ENCODE assay signal across 10 mouse cellular contexts in the genomic region with DNA sequence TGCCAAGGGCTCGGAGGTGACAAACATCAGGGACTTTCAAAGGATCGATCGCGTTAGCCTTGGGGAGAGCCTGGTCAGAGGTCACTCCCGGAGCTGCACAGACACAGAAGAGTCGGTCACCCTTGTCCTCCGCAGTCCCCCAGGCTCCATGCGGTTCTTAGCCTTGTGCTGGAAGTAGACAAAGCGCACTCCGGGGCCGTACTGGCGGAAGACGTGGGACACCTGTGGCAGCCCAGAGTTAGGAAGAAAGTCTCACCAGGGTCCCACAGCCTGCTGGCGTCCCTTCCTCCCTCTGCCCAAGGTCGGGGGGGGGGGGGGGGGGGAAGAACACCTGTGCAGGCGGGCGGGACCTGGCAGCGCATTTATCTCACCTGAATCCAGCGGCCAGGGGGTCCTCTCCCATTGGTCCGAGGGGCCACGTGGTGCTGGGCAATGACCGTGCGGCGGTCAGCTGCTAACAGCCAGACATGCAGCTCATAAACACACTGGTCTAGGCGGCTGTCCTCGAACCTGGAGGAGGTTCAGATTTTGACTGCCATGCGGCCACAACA. TPM values are rescaled to one million over a fixed set of nuclear protein-coding genes. Genes with fewer than 3 reads are reported as not detected.
DNase-seq lines count a peak whose midpoint lies in the region; ATAC-seq and TF ChIP-seq lines count a peak whose summit lies in the region.
"Had no signal": no experiment of that assay in that cellular context is flagged by ENCODE, and none has a peak within 500 bp of the region (broad histone marks: within the 10 kb centered on the region; RNA-seq: fewer than 3 reads in every experiment).

No protein-coding gene starts in this region.

- peak overlapping the region; percentile 51 for H3K4me2 ChIP-seq in heart, embryonic 16.5 days (ENCODE audit: low read depth, low read length)
- H3K4me2 ChIP-seq in hindbrain, embryonic 11.5 days (replicated peaks; ENCODE audit: low read depth, low read length) = peak overlapping the region; percentile 44
- H3K4me2 ChIP-seq in neural tube, embryonic 15.5 days = peak overlapping the region; percentile 51

- H3K9ac ChIP-seq in heart, embryonic 16.5 days (ENCODE audit: low read length) = no peak overlapping the region
- no peak overlapping the region for H3K9ac ChIP-seq in hindbrain, embryonic 11.5 days (ENCODE audit: low read depth, low read length)
- no peak overlapping the region for H3K9ac ChIP-seq in neural tube, embryonic 15.5 days (replicated peaks)

- H3K27me3 ChIP-seq in heart, embryonic 16.5 days (ENCODE audit: control insufficient read depth, insufficient read depth, low read length) = peaks cover 41% of the 10 kb centered on the region
- peaks cover 17% of the 10 kb centered on the region for H3K27me3 ChIP-seq in hindbrain, embryonic 11.5 days (ENCODE audit: control insufficient read depth, insufficient read depth, low read length)
- H3K27me3 ChIP-seq in neural tube, embryonic 15.5 days (replicated peaks) = peaks cover 43% of the 10 kb centered on the region
- peaks cover 9% of the 10 kb centered on the region; the same call in 1 of the 2 replicates for H3K27me3 ChIP-seq in cerebellum, adult 2 months (ENCODE audit: control insufficient read depth, insufficient read depth, low read length)

- H3K36me3 ChIP-seq in heart, embryonic 16.5 days (ENCODE audit: control insufficient read depth, insufficient read depth) = no peaks in the 10 kb centered on the region
- H3K36me3 ChIP-seq in hindbrain, embryonic 11.5 days (ENCODE audit: control insufficient read depth, insufficient read depth, low read length) = no peaks in the 10 kb centered on the region
- no peaks in the 10 kb centered on the region for H3K36me3 ChIP-seq in neural tube, embryonic 15.5 days

- H3K4me3 ChIP-seq in heart, embryonic 16.5 days (ENCODE audit: low read length) = peak overlapping the region; percentile 17; the same call in 1 of the 2 replicates
- H3K4me3 ChIP-seq in hindbrain, embryonic 11.5 days (ENCODE audit: low read depth, low read length) = peak overlapping the region; percentile 18
- peak overlapping the region; percentile 13; the same call in 1 of the 2 replicates for H3K4me3 ChIP-seq in neural tube, embryonic 15.5 days (replicated peaks)
- H3K4me3 ChIP-seq in cerebellum, adult 2 months (replicated peaks; ENCODE audit: insufficient read depth, low read depth, low read length) = no peak overlapping the region

- DNase-seq in heart, postnatal 25 days (ENCODE audit: low spot score) = no peak
- DNase-seq in hindbrain, embryonic 11.5 days (ENCODE audit: low spot score) = peak; percentile 35
- peak; percentile 45 to 66 for DNase-seq in kidney, postnatal 4 days
- DNase-seq in spleen, postnatal 4 days (ENCODE audit: low spot score in 2 of 2) = no peak
- DNase-seq in cerebellum, adult 2 months = no peak
- DNase-seq: cerebellum, adult 18-20 months; right cerebral cortex, postnatal 4 days had no signal

- no peak overlapping the region for H3K27ac ChIP-seq in heart, embryonic 16.5 days (ENCODE audit: low read length)
- H3K27ac ChIP-seq in hindbrain, embryonic 11.5 days (ENCODE audit: low read depth, low read length) = no peak overlapping the region
- no peak overlapping the region for H3K27ac ChIP-seq in neural tube, embryonic 15.5 days (replicated peaks)
- no peak overlapping the region for H3K27ac ChIP-seq in cerebellum, adult 2 months (ENCODE audit: insufficient read depth, low read length)

- WGBS in heart, embryonic 16.5 days = 6% methylated on average over 24 of the region's 27 CpGs
- 3% methylated on average over 22 of the region's 27 CpGs for WGBS in hindbrain, embryonic 11.5 days
- 5% methylated on average over 25 of the region's 27 CpGs for WGBS in neural tube, embryonic 15.5 days
- 10% methylated on average over 27 of the region's 27 CpGs for WGBS in cerebellum, adult 2 months

- no peak for TF ChIP-seq POLR2A in cerebellum, adult 2 months (IDR thresholded peaks at IDR 0.05; ENCODE audit: borderline replicate concordance, insufficient read depth, low read length)

- H3K4me1 ChIP-seq in heart, embryonic 16.5 days (ENCODE audit: control insufficient read depth, insufficient read depth, low read length) = 0 out of 2 replicates have a peak, but pooled peaks cover 3% of the 10 kb centered on the region
- no peaks in the 10 kb centered on the region for H3K4me1 ChIP-seq in hindbrain, embryonic 11.5 days (replicated peaks; ENCODE audit: control insufficient read depth, insufficient read depth, low read length)
- peaks cover 21% of the 10 kb centered on the region for H3K4me1 ChIP-seq in neural tube, embryonic 15.5 days
- H3K4me1 ChIP-seq in cerebellum, adult 2 months (ENCODE audit: control insufficient read depth, insufficient read depth, low read length) = peaks cover 3% of the 10 kb centered on the region; the same call in 1 of the 2 replicates

- intact Hi-C loops in heart, postnatal 25 days (cut with DNase I) = no loop called here

- TF ChIP-seq CTCF in cerebellum, adult 2 months (IDR thresholded peaks at IDR 0.05; ENCODE audit: borderline replicate concordance, insufficient read depth, low read depth, low read length) = no peak

- no peaks in the 10 kb centered on the region for H3K9me3 ChIP-seq in heart, embryonic 16.5 days (replicated peaks; ENCODE audit: control insufficient read depth, low read length)
- no peaks in the 10 kb centered on the region for H3K9me3 ChIP-seq in hindbrain, embryonic 11.5 days (ENCODE audit: control insufficient read depth, low read length)
- no peaks in the 10 kb centered on the region for H3K9me3 ChIP-seq in neural tube, embryonic 15.5 days (replicated peaks)

- ATAC-seq in heart, embryonic 16.5 days (replicated peaks; ENCODE audit: extremely low read depth, insufficient read depth, low FRiP score) = no peak
- peak; percentile 43; the same call in 1 of the 2 replicates for ATAC-seq in hindbrain, embryonic 11.5 days (ENCODE audit: low FRiP score)
- no peak for ATAC-seq in neural tube, embryonic 15.5 days (ENCODE audit: low FRiP score)
- ATAC-seq in frontal cortex, adult (ENCODE audit: low TSS enrichment) = no peak

RNA-seq across cellular contexts. Expression of gene Nccrp1, which starts 2.9 kb away (rescaled TPM):
- not detected in 2 replicates for polyA plus RNA-seq in heart, embryonic 16.5 days (2015; fragmentation: Nextera tagmentation; extraction: Ambion mirVana)
- total RNA-seq in heart, postnatal 25 days (2021) = not detected
- polyA plus RNA-seq in hindbrain, embryonic 11.5 days (2014; fragmentation: Nextera tagmentation; extraction: Ambion mirVana) = not detected in 2 replicates
- 0.31 and 0.36 TPM in 2 replicates for polyA plus RNA-seq in neural tube, embryonic 15.5 days (2015; fragmentation: Nextera tagmentation; extraction: Ambion mirVana)
- polyA plus RNA-seq in cerebellum, adult 2 months (2012; rRNA removed) = 0.43 and 0.67 TPM in 2 replicates

RNA-seq across cellular contexts. Expression of gene Sycn, which starts 3.4 kb away (rescaled TPM):
- not detected in 2 replicates for polyA plus RNA-seq in heart, embryonic 16.5 days (2015; fragmentation: Nextera tagmentation; extraction: Ambion mirVana)
- total RNA-seq in heart, postnatal 25 days (2021) = not detected
- polyA plus RNA-seq in hindbrain, embryonic 11.5 days (2014; fragmentation: Nextera tagmentation; extraction: Ambion mirVana) = not detected in 2 replicates
- 1.3 TPM in 1 of 2 replicates, not detected in the other for polyA plus RNA-seq in neural tube, embryonic 15.5 days (2015; fragmentation: Nextera tagmentation; extraction: Ambion mirVana)
- polyA plus RNA-seq in cerebellum, adult 2 months (2012; rRNA removed) = not detected in 2 replicates

RNA-seq across cellular contexts. Expression of gene Ifnl3, which starts 21.5 kb away (rescaled TPM):
- polyA plus RNA-seq in heart, embryonic 16.5 days (2015; fragmentation: Nextera tagmentation; extraction: Ambion mirVana) = not detected in 2 replicates
- total RNA-seq in heart, postnatal 25 days (2021) = not detected
- polyA plus RNA-seq in hindbrain, embryonic 11.5 days (2014; fragmentation: Nextera tagmentation; extraction: Ambion mirVana) = not detected in 2 replicates
- not detected in 2 replicates for polyA plus RNA-seq in neural tube, embryonic 15.5 days (2015; fragmentation: Nextera tagmentation; extraction: Ambion mirVana)
- not detected in 2 replicates for polyA plus RNA-seq in cerebellum, adult 2 months (2012; rRNA removed)

RNA-seq across cellular contexts. Expression of gene Ifnl2, which starts 33.9 kb away (rescaled TPM):
- not detected in 2 replicates for polyA plus RNA-seq in heart, embryonic 16.5 days (2015; fragmentation: Nextera tagmentation; extraction: Ambion mirVana)
- not detected for total RNA-seq in heart, postnatal 25 days (2021)
- not detected in 2 replicates for polyA plus RNA-seq in hindbrain, embryonic 11.5 days (2014; fragmentation: Nextera tagmentation; extraction: Ambion mirVana)
- not detected in 2 replicates for polyA plus RNA-seq in neural tube, embryonic 15.5 days (2015; fragmentation: Nextera tagmentation; extraction: Ambion mirVana)
- polyA plus RNA-seq in cerebellum, adult 2 months (2012; rRNA removed) = not detected in 2 replicates

RNA-seq across cellular contexts. Expression of gene Samd4b, which starts 53.8 kb away (rescaled TPM):
- 16.0 and 20.6 TPM in 2 replicates for polyA plus RNA-seq in heart, embryonic 16.5 days (2015; fragmentation: Nextera tagmentation; extraction: Ambion mirVana)
- 10 to 100 TPM; 22.6 to 22.8 TPM for total RNA-seq in heart, postnatal 25 days (2021)
- 25.3 and 27.4 TPM in 2 replicates for polyA plus RNA-seq in hindbrain, embryonic 11.5 days (2014; fragmentation: Nextera tagmentation; extraction: Ambion mirVana)
- polyA plus RNA-seq in neural tube, embryonic 15.5 days (2015; fragmentation: Nextera tagmentation; extraction: Ambion mirVana) = 20.3 and 22.8 TPM in 2 replicates
- 54.1 and 54.9 TPM in 2 replicates for polyA plus RNA-seq in cerebellum, adult 2 months (2012; rRNA removed)

Comparison
In these comparisons a context has a peak if more than half of its experiments do, and no peak if none do; other contexts are left out.
1. DNase-seq: peak in hindbrain, embryonic 11.5 days (single experiment) and kidney, postnatal 4 days (2 of 2); none in heart, postnatal 25 days (single experiment), spleen, postnatal 4 days (0 of 2) and cerebellum, adult 2 months (0 of 2).
2. Peak in every context shown above with its lines, with median percentiles within 50 percentile points of each other: H3K4me2 ChIP-seq.